Mouse (Mus musculus) adrenal gland, adult 18-20 months (tissue): ENCODE data around the gene Tifa. TPM values are rescaled to one million over a fixed set of nuclear protein-coding genes. Genes with fewer than 3 reads are reported as not detected.
A peak's percentile ranks its signal among the peaks of the same experiment; 100 is the strongest.

Source experiments
- DNase-seq, 2 experiments: peaks; one replicate each; pipeline ENCODE4 v3.0.0; 2021 to 2022; ENCODE audit warnings: low spot score in 2 of 2
- long read RNA-seq, 2 experiments: library from polyadenylated mRNA; stranded (forward); transcript quantifications; one replicate each; pipeline ENCODE4 v2.0.0; 2021
- total RNA-seq, 2 experiments: library from RNA; stranded (reverse); gene quantifications; 1 replicate in 1 of 2; 2 replicates in 1 of 2; pipeline ENCODE4 v1.2.3; 2021

Gene Tifa
- 1 to 10 TPM; 4.9 to 6.6 TPM for total RNA-seq
- long read RNA-seq, experiment 1, transcript Tifa-201 (3 exons, 2,245 nt) = major isoform, 5 of 6 reads
- long read RNA-seq, experiment 1, partial matches to known transcripts = 0 of 6 reads
- long read RNA-seq, experiment 1, other reads (novel, unspliced or antisense) = 1 of 6 reads
- long read RNA-seq, experiment 2, transcript Tifa-201 (3 exons, 2,245 nt) = major isoform, 13 of 16 reads
- long read RNA-seq, experiment 2, partial matches to known transcripts = 0 of 16 reads
- long read RNA-seq, experiment 2, other reads (novel, unspliced or antisense) = 2 of 16 reads

DNA sequence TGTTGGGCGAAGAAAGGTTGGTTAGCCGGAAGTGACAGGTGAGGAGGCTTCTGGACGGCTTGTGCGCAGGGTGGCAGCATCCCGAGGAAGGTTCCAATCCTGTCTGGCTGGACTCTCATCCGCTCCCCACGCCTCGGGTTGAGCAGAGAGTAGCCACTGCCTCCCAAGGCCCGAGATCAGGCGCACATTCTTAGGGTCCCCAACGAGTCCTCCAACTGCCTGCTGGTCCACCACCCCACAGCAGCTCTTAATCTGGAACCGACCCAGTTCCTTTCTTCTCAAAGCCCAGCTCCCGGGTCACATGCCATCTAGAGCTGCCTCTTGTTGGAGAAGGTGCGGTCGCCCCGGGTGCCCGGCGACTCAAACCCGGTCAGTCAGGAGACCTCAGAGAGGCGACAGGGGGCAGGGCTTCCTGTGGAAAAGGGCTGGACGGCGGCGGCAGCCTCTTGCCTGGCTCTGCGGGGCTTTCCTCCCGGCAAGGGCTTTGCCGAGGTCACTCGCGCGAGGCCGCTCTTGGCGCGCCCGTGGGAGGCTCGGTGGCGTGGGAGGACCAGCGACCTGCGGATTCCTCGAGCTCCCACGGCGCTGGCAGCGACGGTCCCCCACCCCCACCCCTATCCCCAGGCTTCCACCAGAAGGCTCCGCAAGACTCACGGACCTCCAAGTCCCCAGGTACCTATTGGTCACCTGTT lies at the start of gene Tifa:
Tifa (plus strand) TSS at position 306 of the 692 bp plus-strand sequence.
- peak; percentile 70 to 71 for DNase-seq

DNA sequence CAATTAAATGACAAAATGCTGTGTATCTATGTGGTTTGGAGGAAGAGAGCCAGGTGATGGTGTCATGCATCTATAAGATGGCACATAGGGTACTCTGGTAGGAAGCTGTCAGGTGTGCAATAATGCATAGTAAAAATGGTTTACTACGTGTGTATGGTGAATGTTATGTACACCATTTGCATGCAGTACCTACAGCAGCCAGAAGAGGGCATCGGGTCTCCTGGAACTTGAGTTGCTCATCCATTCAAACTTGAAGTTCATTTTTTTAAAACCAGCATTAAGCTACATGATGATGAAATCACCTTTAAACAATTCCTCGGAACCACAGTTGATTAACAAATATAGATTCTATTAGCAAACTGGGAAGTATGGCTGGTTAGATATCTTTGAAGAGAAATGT lies 48.1 kb upstream of the Tifa start:
- no peak for DNase-seq

- no peak for DNase-seq
Observed at GRCm38 (mm10) chr3:127743614-127744365, 45.8 kb upstream of the Tifa start.

DNA sequence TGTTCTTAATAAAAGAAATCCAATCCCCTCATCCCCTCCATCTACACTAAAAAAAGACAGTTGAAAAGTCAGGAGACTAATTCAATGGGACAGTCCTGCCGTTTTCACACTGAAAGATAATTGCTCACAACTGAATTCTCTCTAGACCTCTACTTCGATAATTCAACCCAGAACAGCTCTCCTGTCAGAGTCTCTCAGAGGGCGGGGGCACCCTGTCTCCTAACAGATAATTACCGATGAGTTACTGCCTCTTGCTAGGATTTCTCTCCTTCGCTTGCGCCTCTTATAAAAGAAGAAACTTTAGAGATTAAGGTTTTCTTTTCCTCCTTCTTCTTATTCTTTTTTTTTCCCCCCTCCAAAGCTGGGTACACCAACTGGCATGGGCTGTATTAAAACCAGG lies 44.1 kb upstream of the Tifa start:
- DNase-seq = no peak

GRCm38 (mm10) chr3:127745911-127746640 lies 43.5 kb upstream of the Tifa start:
- no peak for DNase-seq

GRCm38 (mm10) chr3:127748644-127749043 lies 41.0 kb upstream of the Tifa start:
- no peak for DNase-seq

GRCm38 (mm10) chr3:127749266-127749665 lies 40.3 kb upstream of the Tifa start:
- no peak for DNase-seq

DNA sequence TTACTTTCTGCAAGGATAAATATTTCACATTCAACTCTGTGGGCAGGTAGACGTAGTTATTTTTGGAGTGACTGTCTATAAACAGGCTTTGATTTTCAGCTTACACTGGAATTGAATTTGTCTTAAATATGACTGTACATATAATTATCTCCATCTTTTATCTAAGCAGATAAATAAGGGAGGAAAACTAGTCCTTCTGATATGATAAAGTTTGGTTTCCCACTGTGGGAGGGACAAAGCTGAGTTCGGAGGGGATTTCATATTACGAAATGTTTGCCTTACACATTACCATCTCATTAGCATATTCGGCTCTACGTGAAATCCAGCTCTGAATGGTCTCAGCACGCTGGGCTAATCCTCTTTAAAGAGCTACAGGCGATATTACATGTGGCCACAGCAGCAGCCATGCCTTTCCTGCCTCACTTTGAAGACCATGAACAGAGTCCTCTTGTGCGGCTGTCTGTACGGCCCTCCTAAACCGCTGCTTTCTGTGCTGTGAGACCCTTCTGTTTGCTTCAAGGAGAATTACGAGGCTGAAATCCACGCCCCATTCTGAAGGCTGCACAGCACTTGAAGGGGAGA lies 39.5 kb upstream of the Tifa start:
- no peak for DNase-seq

GRCm38 (mm10) chr3:127756458-127756857 lies 33.1 kb upstream of the Tifa start:
- peak in 1 of 2 experiments; percentile 5 for DNase-seq

GRCm38 (mm10) chr3:127757886-127758301 lies 31.7 kb upstream of the Tifa start:
- no peak for DNase-seq

- peak in 1 of 2 experiments; percentile 14 for DNase-seq
Observed at GRCm38 (mm10) chr3:127758806-127759205, 30.8 kb upstream of the Tifa start.

DNA sequence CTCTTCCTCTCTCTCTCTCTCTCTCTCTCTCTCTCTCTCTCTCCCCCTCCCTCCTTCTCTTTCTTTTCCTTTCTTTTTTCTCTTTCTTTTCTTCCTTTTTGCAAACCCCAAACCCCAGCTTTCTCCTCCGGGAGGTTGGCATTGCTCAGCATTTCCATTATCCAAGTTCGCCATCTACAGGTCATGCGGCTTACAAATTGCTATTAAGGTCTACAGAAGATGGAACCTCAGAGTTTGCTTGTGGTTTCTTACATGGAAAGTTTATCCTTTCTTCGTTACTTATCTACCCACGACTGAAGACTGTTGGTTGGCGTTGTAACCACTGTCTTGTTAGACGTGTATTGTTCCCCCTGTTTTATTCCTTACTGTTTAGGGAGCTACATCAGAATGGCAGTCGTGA lies 30.4 kb upstream of the Tifa start:
- peak in 1 of 2 experiments; percentile 19 for DNase-seq

DNA sequence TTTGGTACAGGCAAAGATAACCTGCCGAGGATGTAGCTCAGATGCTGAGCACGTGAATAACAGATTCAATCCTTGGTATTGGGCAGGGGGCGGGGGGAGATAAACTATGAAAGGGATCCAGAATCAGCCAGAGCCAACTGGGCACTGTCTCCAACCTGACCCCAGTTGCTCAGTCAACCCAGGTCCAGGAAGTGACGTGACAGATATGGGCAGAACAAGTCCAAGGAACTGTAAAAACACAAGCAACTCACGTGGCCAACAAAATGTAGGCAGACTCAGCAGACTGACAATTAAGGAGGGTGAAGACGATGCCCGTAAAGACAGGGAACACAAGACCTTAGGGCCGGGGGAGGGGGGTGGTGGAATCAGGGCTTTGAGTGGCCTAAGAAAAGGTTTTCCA lies 27.2 kb upstream of the Tifa start:
- no peak for DNase-seq

DNA sequence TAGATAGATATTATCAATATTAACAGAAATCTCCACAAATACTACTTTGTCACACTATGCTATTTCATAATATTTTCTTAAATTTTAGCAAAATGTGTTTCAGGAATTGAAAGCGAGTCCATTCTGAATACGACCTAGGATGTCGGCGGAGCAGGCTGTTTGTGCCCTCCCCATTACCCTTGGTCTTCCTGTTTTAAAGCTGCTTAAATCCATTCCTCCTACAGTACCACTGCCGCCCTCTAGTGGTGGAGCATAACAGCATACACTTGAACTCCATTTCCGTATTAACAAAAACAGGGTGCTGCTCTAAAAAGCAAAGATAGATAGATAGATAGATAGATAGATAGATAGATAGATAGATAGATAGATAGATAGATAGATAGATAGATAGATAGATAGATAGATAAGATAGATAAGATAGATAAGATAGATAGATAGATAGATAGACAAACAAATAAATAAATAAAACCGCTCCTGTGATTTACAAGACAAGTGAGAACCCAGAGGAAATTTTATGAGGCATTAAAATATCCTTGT lies 26.5 kb upstream of the Tifa start:
- peak; percentile 75 to 82 for DNase-seq

GRCm38 (mm10) chr3:127764541-127764940 lies 25.1 kb upstream of the Tifa start:
- DNase-seq = no peak

- no peak for DNase-seq
Observed at GRCm38 (mm10) chr3:127765971-127766370, 23.6 kb upstream of the Tifa start.

- DNase-seq = no peak
Observed at GRCm38 (mm10) chr3:127769146-127769545, 20.5 kb upstream of the Tifa start.

DNA sequence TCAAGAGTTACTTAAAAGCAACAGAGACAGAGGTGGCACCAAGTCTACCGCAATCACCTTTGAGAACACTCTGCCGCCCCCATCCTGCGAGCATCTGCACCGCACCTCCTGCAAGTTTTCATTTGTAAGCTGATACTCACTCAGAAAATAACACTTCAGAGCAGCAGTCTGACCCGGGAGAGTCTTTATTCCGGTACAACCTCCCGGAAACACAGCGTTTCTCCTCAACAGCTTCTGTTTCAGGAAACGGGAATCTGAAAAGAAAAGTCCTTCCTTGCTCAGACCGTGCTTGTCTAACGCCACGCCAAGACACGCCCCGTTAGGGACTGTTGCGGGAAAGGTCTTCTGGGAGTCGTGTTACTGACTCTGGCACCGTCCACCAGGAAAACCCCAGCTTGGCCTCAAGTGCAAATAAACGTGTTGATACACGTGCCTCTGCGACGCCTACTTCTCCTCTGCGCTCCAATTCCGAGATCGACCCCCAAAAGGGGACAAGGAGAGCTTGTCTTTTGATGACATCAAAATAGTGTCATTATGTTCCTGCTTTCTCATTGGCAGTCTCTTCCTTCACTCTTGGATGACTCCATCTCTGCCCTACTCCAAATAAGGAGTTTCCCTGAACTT lies 9.5 kb upstream of the Tifa start, which contains the start of gene Alpk1:
Alpk1 (minus strand) TSS at position 507 of the 624 bp plus-strand sequence.
- peak; percentile 64 to 70 for DNase-seq

- DNase-seq = no peak
Observed at GRCm38 (mm10) chr3:127780921-127781320, 8.7 kb upstream of the Tifa start.

DNA sequence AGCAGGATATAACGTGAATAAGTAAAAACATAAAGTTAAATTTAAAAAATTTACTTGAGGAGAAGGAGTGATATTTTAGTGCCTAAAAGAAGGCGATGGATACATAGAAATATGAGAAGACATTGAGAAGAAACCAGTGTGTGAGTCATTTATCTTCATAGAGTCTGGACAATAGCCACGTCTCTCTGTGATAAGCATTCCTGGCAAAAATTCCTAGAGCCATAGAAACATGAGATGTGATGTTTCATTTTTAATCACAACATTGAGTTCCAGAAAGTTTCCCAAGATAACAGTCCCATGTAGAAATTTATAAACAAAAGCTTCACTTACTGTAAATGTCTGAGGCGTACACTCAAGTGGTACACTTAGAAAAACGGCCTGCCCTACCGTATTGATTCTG lies 6.7 kb upstream of the Tifa start:
- no peak for DNase-seq
